Mouse (Mus musculus) left cerebral cortex, postnatal 14 days (tissue): ENCODE results near the gene Gm5485. TPM values are rescaled to one million over a fixed set of nuclear protein-coding genes. Genes with fewer than 3 reads are reported as not detected.

Experiments
- DNase-seq, 2 experiments: peaks; one replicate each; pipeline ENCODE4 v3.0.0; 2021 to 2022; ENCODE audit warnings: low spot score in 2 of 2, mixed read lengths in 1 of 2
- intact Hi-C: fragments of 180-260 bp; cut with DNase I; formaldehyde crosslinking; loops from one replicate; pipeline ENCODE4 v1.15.1; 2025
- total RNA-seq, 2 experiments: library from RNA; stranded (reverse); gene quantifications; 2 replicates each; pipeline ENCODE4 v1.2.3; 2021

Gene Gm5485
- total RNA-seq, 2 experiments from 2014 or later = not detected

DNA sequence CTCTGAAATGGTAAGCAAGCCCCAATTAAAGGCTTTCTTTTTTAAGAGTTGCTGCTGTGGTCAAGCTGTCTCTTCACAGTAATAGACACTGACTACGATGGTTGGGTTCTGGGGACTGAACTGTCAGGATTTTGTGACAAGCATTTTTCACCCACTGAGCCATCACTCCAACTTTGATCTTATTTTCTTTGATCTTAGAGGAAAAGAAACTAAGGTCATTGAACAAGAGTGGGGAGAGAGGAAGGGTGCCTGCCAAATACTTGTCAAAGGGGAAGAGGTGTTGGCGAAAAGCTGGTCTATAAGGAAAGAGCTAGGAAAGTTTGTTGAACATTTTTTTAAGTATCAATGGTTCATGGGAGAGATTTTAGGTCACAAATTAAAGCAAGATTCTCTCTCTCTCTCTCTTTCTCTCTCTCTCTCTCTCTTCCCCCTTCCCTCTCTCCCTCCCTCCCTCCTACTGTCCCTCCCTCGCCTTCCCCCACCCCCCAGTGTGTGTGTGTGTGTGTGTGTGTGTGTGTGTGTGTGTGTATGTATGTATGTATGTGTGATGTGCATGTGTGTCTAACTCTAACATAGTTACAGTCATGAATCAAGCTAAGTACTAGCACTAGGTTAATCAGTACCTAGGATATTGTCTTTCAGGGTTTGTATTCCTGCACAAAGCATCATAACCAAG is 28.5 kb downstream of the Gm5485 start:
- no peak for DNase-seq
- intact Hi-C loops = no loop called here

DNA sequence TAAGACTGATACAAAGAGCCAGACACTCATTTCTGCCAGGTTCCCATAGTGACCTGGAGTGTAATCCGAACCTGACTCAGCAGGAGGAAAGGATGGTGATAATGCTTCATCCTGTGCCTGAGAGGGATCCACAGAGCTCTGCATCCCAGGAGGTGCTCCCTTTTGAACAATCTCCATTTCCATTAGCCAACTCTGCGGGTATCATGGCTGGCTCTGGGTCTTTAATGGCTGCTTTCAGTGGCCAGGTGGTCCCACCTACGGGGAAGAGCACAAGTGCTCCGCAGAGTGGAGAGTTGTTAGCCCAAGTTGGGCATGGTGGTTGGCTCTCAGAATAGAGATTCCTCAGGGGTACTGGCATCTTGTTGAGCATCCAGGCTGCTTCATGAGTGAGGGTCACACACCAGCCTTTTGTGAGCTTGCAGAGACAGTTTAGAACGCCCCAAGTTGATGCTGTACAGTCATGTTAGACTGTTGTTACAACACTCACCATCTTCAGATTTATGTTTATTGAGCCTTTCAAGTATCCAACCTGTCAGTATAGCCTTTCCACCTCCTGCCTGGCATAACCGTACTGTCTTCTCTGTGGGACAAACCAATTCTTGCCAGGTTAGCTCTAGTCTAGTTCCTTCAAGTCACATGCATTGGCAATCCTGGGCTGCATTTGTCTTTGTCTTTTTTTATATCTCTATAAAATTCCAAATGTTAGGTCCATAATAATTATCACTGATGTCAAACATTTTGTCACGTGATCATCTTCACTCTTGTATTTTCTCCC is 38.3 kb downstream of the Gm5485 start:
- no peak for DNase-seq
- intact Hi-C loops = no loop called here

- intact Hi-C loops = no loop called here
- no peak for DNase-seq
Measured at GRCm38 (mm10) chr16:48372461-48372860, 39.8 kb downstream of the Gm5485 start.

DNA sequence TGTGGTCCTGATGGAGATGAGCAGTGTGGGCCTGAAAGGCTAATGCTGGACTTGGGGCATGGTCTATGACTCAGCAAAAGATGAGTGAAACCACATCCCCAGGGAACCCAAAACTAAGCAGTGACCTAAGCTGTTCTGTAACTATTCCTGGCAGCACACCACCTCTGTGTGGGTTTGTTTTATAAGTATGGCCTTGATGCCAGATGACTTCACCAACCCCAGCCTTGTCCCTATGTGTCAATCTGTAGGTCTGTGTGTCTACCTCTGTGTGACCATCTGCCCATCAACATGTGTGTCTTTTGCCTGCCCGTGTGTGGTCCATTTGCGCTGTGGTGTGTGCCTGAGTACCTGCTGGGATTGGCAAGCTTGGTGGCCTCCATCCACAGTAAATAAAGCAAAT is 44.1 kb downstream of the Gm5485 start:
- intact Hi-C loops = no loop called here
- no peak for DNase-seq

- intact Hi-C loops = no loop called here
- DNase-seq = no peak
Measured at GRCm38 (mm10) chr16:48366801-48367200, 45.4 kb downstream of the Gm5485 start.

DNA sequence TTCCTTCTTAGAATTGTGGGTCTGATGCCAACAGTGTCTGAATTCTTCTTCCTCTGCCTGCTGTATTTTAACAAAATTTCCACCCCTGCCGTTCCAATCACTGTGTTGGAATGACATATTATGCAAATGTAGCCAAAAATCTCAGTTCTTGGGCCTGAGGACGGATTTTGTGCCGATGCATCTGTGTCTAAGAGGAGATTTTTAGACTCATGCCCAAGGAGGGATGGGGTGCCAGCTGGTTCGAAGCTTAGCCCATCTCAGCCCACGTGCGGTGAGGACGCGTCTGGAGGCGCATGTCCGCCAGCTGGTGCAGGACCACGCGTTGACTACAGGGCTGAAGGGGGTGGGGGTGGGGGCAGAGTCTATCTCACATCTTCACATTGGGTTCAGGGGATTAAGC is 51.3 kb downstream of the Gm5485 start:
- DNase-seq = peak; percentile 26 to 30
- intact Hi-C loops = no loop called here

- intact Hi-C loops = no loop called here
- no peak for DNase-seq
Measured at GRCm38 (mm10) chr16:48356417-48356816, 55.8 kb downstream of the Gm5485 start.

DNA sequence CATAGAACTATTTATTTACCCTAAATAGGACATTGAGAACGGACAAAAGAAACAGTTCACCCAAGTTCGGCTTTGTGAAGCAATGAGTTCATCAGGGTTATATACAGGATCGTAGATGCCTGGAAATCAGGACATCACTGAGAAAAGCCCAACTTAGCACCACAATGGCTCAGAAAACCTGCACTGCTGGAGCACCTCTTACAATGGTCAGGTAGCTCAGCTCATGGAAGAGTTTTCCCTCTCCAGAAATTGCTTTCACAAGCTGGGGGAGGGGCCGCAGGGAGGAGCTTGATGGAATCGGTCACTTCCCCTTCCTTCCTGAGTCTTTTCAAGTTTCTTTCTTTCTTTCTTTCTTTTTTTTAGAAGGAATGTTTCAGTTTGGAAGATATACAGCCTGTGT is 56.5 kb downstream of the Gm5485 start:
- DNase-seq = no peak
- intact Hi-C loops = no loop called here

Other genes starting within 250 kb of the Gm5485 start
- gene Dppa4, start 128.7 kb downstream of the Gm5485 start, total RNA-seq = not detected
- gene Dppa2, start 108.5 kb downstream of the Gm5485 start, total RNA-seq = not detected
- under 1 TPM in 1 of 2 experiments, not detected in 1; 0.22 TPM for gene Morc1, start 18.8 kb upstream of the Gm5485 start, total RNA-seq